Mouse (Mus musculus): ENCODE measurements around the gene Gdpd5. TPM values are rescaled to one million over a fixed set of nuclear protein-coding genes. Genes with fewer than 3 reads are reported as not detected.
A peak's percentile ranks its signal among the peaks of the same experiment; 100 is the strongest.

The Gdpd5 gene
- total and polyA plus RNA-seq, 3 experiments: 21.5 to 30.7 (median 26.3) TPM

DNA sequence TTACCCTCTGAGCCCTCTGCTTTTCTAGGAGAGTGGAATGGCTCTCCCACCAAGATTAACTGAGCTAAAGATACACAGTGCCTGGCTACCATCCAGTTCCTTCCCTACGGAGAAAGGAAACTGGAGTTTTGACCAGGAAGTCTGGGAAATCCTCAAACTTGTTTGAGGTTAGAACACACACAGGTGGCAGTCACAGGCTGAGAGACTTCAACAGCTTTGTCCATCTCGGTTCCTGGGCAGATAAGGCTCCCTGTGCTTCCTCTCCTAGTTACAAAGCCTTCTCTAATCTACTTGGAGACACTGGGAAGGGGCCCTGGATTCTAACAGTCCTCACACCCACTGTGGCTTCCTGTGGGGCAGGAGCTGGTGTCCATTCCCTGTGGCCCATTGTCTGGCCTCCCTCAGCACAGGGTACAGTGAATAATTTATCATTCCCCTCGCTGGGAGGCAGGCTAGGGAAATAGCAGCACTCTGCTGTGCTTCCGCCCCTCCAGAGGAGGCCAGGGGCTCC is 2.9 kb downstream of the Gdpd5 start:
- peaks cover 25% of the 10 kb centered on the region for H3K4me1 ChIP-seq (ENCODE audit: control insufficient read depth, insufficient read depth, low read length)
- no peaks in the 10 kb centered on the region for H3K27me3 ChIP-seq (ENCODE audit: control insufficient read depth, insufficient read depth, low read length)
- WGBS: 25% methylated on average over 4 of the region's 4 CpGs
- intact Hi-C loops (cut with DNase I): loop anchor here (1.0 kb wide), 1 partner anchor 29 kb away; no protein-coding TSS in a partner anchor
- peak; percentile 33 for TF ChIP-seq CTCF (IDR thresholded peaks at IDR 0.05)
- 0 out of 2 replicates have a peak, but pooled peaks have one; percentile 28 for TF ChIP-seq POLR2A (IDR thresholded peaks at IDR 0.05; ENCODE audit: insufficient read depth, low read depth, low read length)
- TF ChIP-seq EP300 (IDR thresholded peaks at IDR 0.05; ENCODE audit: insufficient read depth, low read depth, low read length): 0 out of 2 replicates have a peak, but pooled peaks have one; percentile 40
- H3K79me2 ChIP-seq (replicated peaks; ENCODE audit: control insufficient read depth, insufficient read depth, low read length): no peaks in the 10 kb centered on the region
- peak overlapping the region; percentile 92 for H3K4me3 ChIP-seq
- H3K36me3 ChIP-seq (ENCODE audit: control insufficient read depth, insufficient read depth, low read length): no peaks in the 10 kb centered on the region
- H3K27ac ChIP-seq: peak overlapping the region; percentile 92
- H3K9ac ChIP-seq (ENCODE audit: low read depth, low read length): peak overlapping the region; percentile 10; the same call in 1 of the 2 replicates
- DNase-seq: peak; percentile 46 to 49

DNA sequence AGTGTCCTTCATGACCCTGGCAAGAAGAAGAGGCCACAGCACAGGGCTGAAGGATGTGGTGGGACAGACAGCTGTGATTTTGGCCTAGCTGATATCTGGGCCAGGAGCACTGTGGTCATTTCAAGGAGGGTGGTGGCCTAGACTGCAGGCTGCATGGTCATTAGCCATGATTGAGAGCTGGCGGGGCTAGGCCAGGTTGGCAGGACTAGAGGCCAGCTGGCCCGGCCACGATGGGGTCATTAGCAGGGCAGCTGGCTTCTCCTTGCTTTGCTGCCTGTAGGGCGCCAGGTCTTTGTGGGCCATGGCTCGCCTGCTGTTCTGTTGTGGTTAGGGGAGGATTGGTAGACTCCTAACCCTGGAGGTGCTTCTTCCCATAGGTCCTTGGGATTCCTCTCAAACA is 4.8 kb downstream of the Gdpd5 start:
- no peaks in the 10 kb centered on the region for H3K36me3 ChIP-seq (ENCODE audit: control insufficient read depth, insufficient read depth, low read length)
- peak overlapping the region; percentile 31 for H3K27ac ChIP-seq
- H3K9ac ChIP-seq (ENCODE audit: low read depth, low read length): no peak overlapping the region
- no peaks in the 10 kb centered on the region for H3K27me3 ChIP-seq (ENCODE audit: control insufficient read depth, insufficient read depth, low read length)
- H3K4me1 ChIP-seq (ENCODE audit: control insufficient read depth, insufficient read depth, low read length): peaks cover 22% of the 10 kb centered on the region
- WGBS: 46% methylated on average over 5 of the region's 5 CpGs
- no peak for TF ChIP-seq EP300 (IDR thresholded peaks at IDR 0.05; ENCODE audit: insufficient read depth, low read depth, low read length)
- no peak for TF ChIP-seq POLR2A (IDR thresholded peaks at IDR 0.05; ENCODE audit: insufficient read depth, low read depth, low read length)
- TF ChIP-seq CTCF (IDR thresholded peaks at IDR 0.05): no peak
- peak; percentile 52 to 69 for DNase-seq
- H3K4me3 ChIP-seq: no peak overlapping the region
- intact Hi-C loops (cut with DNase I): no loop called here
- H3K79me2 ChIP-seq (replicated peaks; ENCODE audit: control insufficient read depth, insufficient read depth, low read length): no peaks in the 10 kb centered on the region

GRCm38 (mm10) chr7:99386811-99387210 is 5.6 kb downstream of the Gdpd5 start:
- Histone ChIP-seq H3K36me3 (ENCODE audit: control insufficient read depth, insufficient read depth, low read length) (no peaks in the 10 kb centered on the region), H3K4me3 (no peak overlapping the region), H3K79me2 (replicated peaks; ENCODE audit: control insufficient read depth, insufficient read depth, low read length) (no peaks in the 10 kb centered on the region), H3K4me1 (ENCODE audit: control insufficient read depth, insufficient read depth, low read length) (peaks cover 25% of the 10 kb centered on the region), H3K9ac (ENCODE audit: low read depth, low read length) (no peak overlapping the region), H3K27ac (no peak overlapping the region), H3K27me3 (ENCODE audit: control insufficient read depth, insufficient read depth, low read length) (no peaks in the 10 kb centered on the region)
- TF ChIP-seq CTCF (IDR thresholded peaks at IDR 0.05): no peak
- TF ChIP-seq POLR2A (IDR thresholded peaks at IDR 0.05; ENCODE audit: insufficient read depth, low read depth, low read length): no peak
- TF ChIP-seq EP300 (IDR thresholded peaks at IDR 0.05; ENCODE audit: insufficient read depth, low read depth, low read length): no peak
- intact Hi-C loops (cut with DNase I): no loop called here
- WGBS: 87% methylated on average over 4 of the region's 4 CpGs
- no peak for DNase-seq

GRCm38 (mm10) chr7:99387356-99387755 is 6.1 kb downstream of the Gdpd5 start:
- H3K36me3 ChIP-seq (ENCODE audit: control insufficient read depth, insufficient read depth, low read length): no peaks in the 10 kb centered on the region
- H3K4me3 ChIP-seq: no peak overlapping the region
- no peak for DNase-seq
- intact Hi-C loops (cut with DNase I): no loop called here
- H3K4me1 ChIP-seq (ENCODE audit: control insufficient read depth, insufficient read depth, low read length): peaks cover 26% of the 10 kb centered on the region
- no peak overlapping the region for H3K9ac ChIP-seq (ENCODE audit: low read depth, low read length)
- H3K79me2 ChIP-seq (replicated peaks; ENCODE audit: control insufficient read depth, insufficient read depth, low read length): no peaks in the 10 kb centered on the region
- TF ChIP-seq EP300 (IDR thresholded peaks at IDR 0.05; ENCODE audit: insufficient read depth, low read depth, low read length) (no peak), CTCF (IDR thresholded peaks at IDR 0.05) (no peak), POLR2A (IDR thresholded peaks at IDR 0.05; ENCODE audit: insufficient read depth, low read depth, low read length) (no peak)
- H3K27ac ChIP-seq: no peak overlapping the region
- H3K27me3 ChIP-seq (ENCODE audit: control insufficient read depth, insufficient read depth, low read length): no peaks in the 10 kb centered on the region
- 65% methylated on average over 5 of the region's 5 CpGs for WGBS

DNA sequence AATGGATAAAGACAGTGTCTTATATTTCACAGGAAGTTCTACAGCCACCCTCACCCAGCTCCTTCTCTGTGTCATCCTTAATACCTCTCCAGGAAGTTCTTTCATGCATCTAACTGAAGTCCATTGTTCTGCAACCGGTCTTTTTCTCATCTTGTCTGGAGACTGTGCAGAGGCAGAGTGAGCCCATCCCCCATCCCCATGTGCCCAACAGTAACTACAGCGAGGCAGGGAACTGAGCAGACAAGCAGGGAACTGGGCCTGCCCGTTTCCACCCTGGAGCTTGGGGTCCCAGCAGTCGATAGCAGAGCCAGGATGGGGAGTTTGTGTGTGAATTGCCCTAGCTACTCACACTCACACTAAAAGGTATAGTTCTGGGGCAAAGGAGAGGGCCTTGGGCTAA is 9.3 kb downstream of the Gdpd5 start:
- TF ChIP-seq EP300 (IDR thresholded peaks at IDR 0.05; ENCODE audit: insufficient read depth, low read depth, low read length) (no peak), POLR2A (IDR thresholded peaks at IDR 0.05; ENCODE audit: insufficient read depth, low read depth, low read length) (no peak), CTCF (IDR thresholded peaks at IDR 0.05) (no peak)
- H3K27ac ChIP-seq: no peak overlapping the region
- H3K79me2 ChIP-seq (replicated peaks; ENCODE audit: control insufficient read depth, insufficient read depth, low read length): no peaks in the 10 kb centered on the region
- H3K27me3 ChIP-seq (ENCODE audit: control insufficient read depth, insufficient read depth, low read length): no peaks in the 10 kb centered on the region
- peaks cover 12% of the 10 kb centered on the region for H3K4me1 ChIP-seq (ENCODE audit: control insufficient read depth, insufficient read depth, low read length)
- WGBS: 57% methylated on average over 4 of the region's 4 CpGs
- H3K9ac ChIP-seq (ENCODE audit: low read depth, low read length): no peak overlapping the region
- no peak overlapping the region for H3K4me3 ChIP-seq
- no peaks in the 10 kb centered on the region for H3K36me3 ChIP-seq (ENCODE audit: control insufficient read depth, insufficient read depth, low read length)
- DNase-seq: no peak
- intact Hi-C loops (cut with DNase I): no loop called here

DNA sequence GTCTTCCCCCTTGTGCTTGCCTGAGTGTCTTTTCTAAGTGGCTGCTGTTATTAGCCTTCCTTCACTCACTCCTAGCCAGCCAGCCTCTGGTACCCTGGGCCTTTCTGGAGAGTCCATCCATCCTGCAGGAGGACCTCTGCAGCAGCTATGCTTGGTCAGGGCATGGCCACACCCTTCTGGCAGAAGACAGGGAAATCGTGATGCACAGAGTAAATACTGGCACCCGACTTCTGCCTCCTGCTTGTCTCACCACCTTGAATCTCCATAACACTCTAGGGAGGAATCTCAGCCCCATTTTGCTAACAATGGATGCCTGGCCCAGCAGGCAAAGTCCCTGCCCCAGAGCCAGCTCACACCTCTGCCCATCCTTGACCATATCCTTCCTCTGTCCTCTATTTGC is 11.5 kb downstream of the Gdpd5 start:
- Histone ChIP-seq H3K27ac (no peak overlapping the region), H3K4me1 (ENCODE audit: control insufficient read depth, insufficient read depth, low read length) (peaks cover 4% of the 10 kb centered on the region), H3K79me2 (replicated peaks; ENCODE audit: control insufficient read depth, insufficient read depth, low read length) (no peaks in the 10 kb centered on the region), H3K9ac (ENCODE audit: low read depth, low read length) (no peak overlapping the region), H3K27me3 (ENCODE audit: control insufficient read depth, insufficient read depth, low read length) (no peaks in the 10 kb centered on the region), H3K4me3 (no peak overlapping the region), H3K36me3 (ENCODE audit: control insufficient read depth, insufficient read depth, low read length) (no peaks in the 10 kb centered on the region)
- intact Hi-C loops (cut with DNase I): no loop called here
- DNase-seq: no peak
- TF ChIP-seq POLR2A (IDR thresholded peaks at IDR 0.05; ENCODE audit: insufficient read depth, low read depth, low read length): no peak
- no peak for TF ChIP-seq CTCF (IDR thresholded peaks at IDR 0.05)
- TF ChIP-seq EP300 (IDR thresholded peaks at IDR 0.05; ENCODE audit: insufficient read depth, low read depth, low read length): no peak
- WGBS: 50% methylated on average over 2 of the region's 2 CpGs
